Mouse (Mus musculus): ENCODE measurements around the gene Sdhaf1. TPM values are rescaled to one million over a fixed set of nuclear protein-coding genes. Genes with fewer than 3 reads are reported as not detected.

Gene Sdhaf1
- total RNA-seq, 2 experiments from 2014 or later, result 6.5 to 7.3 TPM

GRCm38 (mm10) chr7:30294296-30294695 lies 29.4 kb downstream of the Sdhaf1 start:
- no peak for DNase-seq

- no peak for DNase-seq
Observed at GRCm38 (mm10) chr7:30293795-30294194, 29.9 kb downstream of the Sdhaf1 start.

DNA sequence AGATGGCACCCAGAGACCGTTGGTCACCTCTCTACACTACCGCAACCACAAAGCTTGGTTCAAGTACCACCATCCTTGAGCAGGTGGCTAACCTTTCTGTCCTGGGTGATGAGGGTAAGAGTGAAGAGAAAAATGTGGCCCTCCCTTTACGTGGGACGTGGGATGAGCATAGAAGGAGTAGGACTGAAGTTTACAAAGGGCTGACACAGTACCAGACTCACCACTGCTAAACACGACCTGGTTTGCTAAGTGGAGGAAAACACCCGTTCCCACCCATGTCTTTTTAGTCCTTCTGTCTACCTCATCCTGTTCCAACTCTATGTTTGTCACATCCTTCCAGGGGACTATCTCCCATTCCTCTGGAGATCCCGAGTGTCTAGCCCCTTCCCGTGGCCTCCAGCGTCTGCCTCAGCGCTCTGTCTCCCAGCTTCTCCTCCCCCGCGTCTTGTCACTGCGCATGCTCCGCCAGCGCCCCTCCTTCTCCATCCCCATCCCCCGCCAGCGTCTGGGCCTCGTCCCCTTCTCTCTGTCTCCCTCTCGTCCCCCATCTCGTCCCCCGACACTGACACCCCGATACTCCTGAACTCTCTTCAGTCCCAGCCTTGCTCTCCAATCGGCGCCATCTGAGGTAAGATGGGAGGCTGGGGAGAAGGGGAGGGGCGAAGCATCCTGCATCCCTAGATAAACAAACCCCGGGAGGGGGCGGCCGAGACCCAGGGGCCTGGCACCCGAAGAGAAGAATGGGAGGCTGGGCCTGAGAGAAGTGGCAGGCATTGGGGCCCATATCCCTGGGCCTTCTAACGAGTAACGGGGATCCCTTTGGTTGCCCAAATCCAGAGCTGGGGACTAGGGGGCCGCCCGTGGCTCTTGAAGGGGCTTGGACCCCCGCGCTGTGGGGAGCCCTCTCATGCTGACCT lies 32.2 kb downstream of the Sdhaf1 start, which contains the start of gene Clip3:
Gene Clip3, plus strand, starts transcription at position 514 of the 917 bp plus-strand sequence.
- DNase-seq, result peak; percentile 59

GRCm38 (mm10) chr7:30289714-30290399 lies 33.8 kb downstream of the Sdhaf1 start:
- no peak for DNase-seq

- DNase-seq, result no peak
Observed at GRCm38 (mm10) chr7:30289071-30289713, 34.5 kb downstream of the Sdhaf1 start.

GRCm38 (mm10) chr7:30288046-30288445 lies 35.6 kb downstream of the Sdhaf1 start:
- no peak for DNase-seq

GRCm38 (mm10) chr7:30286701-30287410 lies 36.8 kb downstream of the Sdhaf1 start:
- no peak for DNase-seq

GRCm38 (mm10) chr7:30282740-30283139 lies 41.0 kb downstream of the Sdhaf1 start:
- peak; percentile 27 for DNase-seq

GRCm38 (mm10) chr7:30281522-30281921 lies 42.2 kb downstream of the Sdhaf1 start:
- no peak for DNase-seq

DNA sequence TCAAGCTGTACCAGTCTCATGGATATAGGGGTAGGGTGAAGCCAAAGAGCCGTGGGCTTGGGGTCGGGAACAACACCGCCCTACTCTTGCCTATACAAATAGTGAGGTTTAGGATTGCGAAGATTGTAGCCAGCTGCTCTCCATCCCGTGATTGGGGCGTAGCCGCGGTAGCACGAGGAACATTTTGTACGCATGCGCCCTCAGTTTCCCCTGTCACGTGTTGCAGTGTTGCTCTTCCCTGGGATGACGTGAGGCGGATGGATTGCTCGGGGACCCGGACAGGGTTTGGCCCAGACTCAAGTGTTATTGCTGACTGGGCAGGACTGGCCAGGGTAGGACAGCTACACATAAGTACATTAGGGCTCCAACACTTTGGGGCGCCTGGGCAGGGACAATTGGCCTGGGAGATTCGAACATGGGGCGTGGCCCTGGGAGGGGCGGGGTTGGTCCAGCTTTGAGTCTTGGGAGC lies 43.0 kb downstream of the Sdhaf1 start:
- peak; percentile 87 for DNase-seq

GRCm38 (mm10) chr7:30279951-30280669 lies 43.6 kb downstream of the Sdhaf1 start, which contains the start of the genes Thap8 and Wdr62:
Gene Thap8 (plus strand): TSS chr7:30280094.
Gene Wdr62 (minus strand): TSS chr7:30280419.
- DNase-seq, result peak; percentile 91

- no peak for DNase-seq
Observed at GRCm38 (mm10) chr7:30279536-30279935, 44.2 kb downstream of the Sdhaf1 start.

DNA sequence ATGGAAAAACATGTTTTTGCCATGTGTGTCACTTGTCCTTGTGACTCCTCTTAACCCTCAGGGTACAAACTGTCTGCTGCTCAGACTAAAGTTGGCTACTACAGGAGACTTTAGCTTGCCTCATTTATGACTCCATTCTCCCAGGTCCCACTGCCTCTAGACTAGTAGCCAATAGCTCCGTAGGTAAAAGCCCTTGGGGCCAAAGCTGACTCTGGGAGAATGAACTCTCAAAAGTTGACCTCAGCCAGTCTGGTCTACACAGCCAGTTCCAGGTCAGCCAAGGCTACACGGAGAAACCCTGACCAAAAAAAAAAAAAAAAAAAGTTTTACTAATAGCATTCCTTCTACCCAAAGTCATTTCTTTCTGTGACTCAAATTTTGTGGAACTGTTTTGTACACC lies 44.8 kb downstream of the Sdhaf1 start:
- no peak for DNase-seq

- DNase-seq, result no peak
Observed at GRCm38 (mm10) chr7:30274383-30274782, 49.3 kb downstream of the Sdhaf1 start.

Other genes with a start within 250 kb of the Sdhaf1 start
- gene Gm26920, start 233.5 kb downstream of the Sdhaf1 start, total RNA-seq (2021), result not detected
- gene Zfp566, start 233.4 kb downstream of the Sdhaf1 start, total RNA-seq (2021), result 1 to 10 TPM; 1.6 to 2.3 TPM
- 10 to 100 TPM; 24.1 to 24.4 TPM for gene Zfp260, start 229.1 kb downstream of the Sdhaf1 start, total RNA-seq (2021)
- gene Zfp382, start 202.0 kb downstream of the Sdhaf1 start, total RNA-seq (2021), result 1 to 10 TPM; 1.0 to 1.1 TPM
- gene Zfp146, start 154.1 kb downstream of the Sdhaf1 start, total RNA-seq (2021), result 10 to 100 TPM; 21.4 to 28.0 TPM
- 1,000 to 10,000 TPM; 1,093 to 1,260 TPM for gene Cox7a1, start 139.8 kb downstream of the Sdhaf1 start, total RNA-seq (2021)
- gene Capns1, start 125.1 kb downstream of the Sdhaf1 start, total RNA-seq (2021), result 100 to 1,000 TPM; 201 to 255 TPM
- 10 to 100 TPM; 50.8 to 58.9 TPM for gene Polr2i, start 91.9 kb downstream of the Sdhaf1 start, total RNA-seq (2021)
- 10 to 100 TPM; 25.0 to 25.9 TPM for gene Tbcb, start 91.6 kb downstream of the Sdhaf1 start, total RNA-seq (2021)
- gene Ovol3, start 88.2 kb downstream of the Sdhaf1 start, total RNA-seq (2021), result not detected
- gene Thap8, start 43.8 kb downstream of the Sdhaf1 start, total RNA-seq (2021), result under 1 TPM in 1 of 2 experiments, not detected in 1; 0.20 TPM
- gene Wdr62, start 43.5 kb downstream of the Sdhaf1 start, total RNA-seq (2021), result 1 to 10 TPM; 1.8 to 3.8 TPM
- 10 to 100 TPM in 1 of 2 experiments, 1 to 10 TPM in 1; 4.2 to 10.6 TPM for gene Clip3, start 32.2 kb downstream of the Sdhaf1 start, total RNA-seq (2021)
- gene Alkbh6, start 15.2 kb downstream of the Sdhaf1 start, total RNA-seq (2021), result 10 to 100 TPM; 18.6 to 18.8 TPM
- 1 to 10 TPM; 1.2 to 1.4 TPM for gene Syne4, start 9.1 kb downstream of the Sdhaf1 start, total RNA-seq (2021)
- gene E130208F15Rik, start 2.2 kb downstream of the Sdhaf1 start, total RNA-seq (2021), result under 1 TPM; 0.31 to 0.46 TPM
- gene Lrfn3, start 38.9 kb upstream of the Sdhaf1 start, total RNA-seq (2021), result 1 to 10 TPM; 2.5 to 2.6 TPM
- 1 to 10 TPM; 5.8 to 6.5 TPM for gene Tyrobp, start 89.9 kb upstream of the Sdhaf1 start, total RNA-seq (2021)
- not detected for gene Hcst, start 96.0 kb upstream of the Sdhaf1 start, total RNA-seq (2021)
- gene Nfkbid, start 97.8 kb upstream of the Sdhaf1 start, total RNA-seq (2021), result under 1 TPM in 1 of 2 experiments, not detected in 1; 0.27 TPM
- under 1 TPM; 0.72 to 0.95 TPM for gene Aplp1, start 121.6 kb upstream of the Sdhaf1 start, total RNA-seq (2021)
- gene Kirrel2, start 133.8 kb upstream of the Sdhaf1 start, total RNA-seq (2021), result not detected
- gene Nphs1, start 134.4 kb upstream of the Sdhaf1 start, total RNA-seq (2021), result not detected
- gene Prodh2, start 169.7 kb upstream of the Sdhaf1 start, total RNA-seq (2021), result not detected
- gene Arhgap33, start 211.2 kb upstream of the Sdhaf1 start, total RNA-seq (2021), result 1 to 10 TPM in 1 of 2 experiments, under 1 TPM in 1; 0.74 to 1.1 TPM
- gene Hspb6, start 228.3 kb upstream of the Sdhaf1 start, total RNA-seq (2021), result 1,000 to 10,000 TPM; 1,175 to 3,096 TPM
- 1 to 10 TPM; 3.0 to 6.4 TPM for gene Proser3, start 228.4 kb upstream of the Sdhaf1 start, total RNA-seq (2021)
- gene Lin37, start 235.9 kb upstream of the Sdhaf1 start, total RNA-seq (2021), result 10 to 100 TPM in 1 of 2 experiments, 1 to 10 TPM in 1; 8.4 to 10.3 TPM
- gene U2af1l4, start 239.4 kb upstream of the Sdhaf1 start, total RNA-seq (2021), result 10 to 100 TPM; 54.1 to 55.6 TPM
- gene Gm49396, start 239.4 kb upstream of the Sdhaf1 start, total RNA-seq (2021), result 1 to 10 TPM; 1.6 to 2.2 TPM
- gene Psenen, start 239.7 kb upstream of the Sdhaf1 start, total RNA-seq (2021), result 10 to 100 TPM; 91.2 to 92.1 TPM
- under 1 TPM; 0.46 to 0.75 TPM for gene Igflr1, start 241.5 kb upstream of the Sdhaf1 start, total RNA-seq (2021)

Data from gastrocnemius, postnatal 25 days (tissue).